Comparison of ENCODE assay signal across 23 mouse cellular contexts in genomic region chr6:137641642-137642041, GRCm38 (mm10).
"Had no signal": no experiment of that assay in that cellular context is flagged by ENCODE, and none has a peak within 500 bp of the region (broad histone marks: within the 10 kb centered on the region; RNA-seq: fewer than 3 reads in every experiment).

No protein-coding gene starts in this region.

- H3K9me3 ChIP-seq: heart, embryonic 10.5 days; hindbrain, embryonic 13.5 days; hindbrain, embryonic 15.5 days; kidney, embryonic 15.5 days; limb, embryonic 13.5 days; limb, embryonic 15.5 days; liver, embryonic 12.5 days had no signal

- H3K4me3 ChIP-seq: heart, embryonic 10.5 days; heart, embryonic 12.5 days; hindbrain, embryonic 13.5 days; hindbrain, embryonic 15.5 days; kidney, embryonic 15.5 days; limb, embryonic 13.5 days; limb, embryonic 15.5 days; liver, embryonic 12.5 days had no signal

- H3K27ac ChIP-seq: heart, embryonic 10.5 days; hindbrain, embryonic 13.5 days; hindbrain, embryonic 15.5 days; hindbrain, postnatal 0 days; kidney, embryonic 15.5 days; kidney, postnatal 0 days; limb, embryonic 13.5 days; limb, embryonic 15.5 days; liver, embryonic 12.5 days had no signal

- H3K4me2 ChIP-seq: heart, embryonic 12.5 days; hindbrain, embryonic 13.5 days; hindbrain, embryonic 15.5 days; kidney, embryonic 15.5 days; limb, embryonic 13.5 days; limb, embryonic 15.5 days; liver, embryonic 12.5 days had no signal

- H3K4me1 ChIP-seq: hindbrain, embryonic 15.5 days; kidney, embryonic 15.5 days; limb, embryonic 15.5 days had no signal

- H3K9ac ChIP-seq: heart, embryonic 12.5 days; hindbrain, embryonic 13.5 days; hindbrain, embryonic 15.5 days; kidney, embryonic 15.5 days; limb, embryonic 13.5 days; limb, embryonic 15.5 days; liver, embryonic 12.5 days had no signal

- H3K36me3 ChIP-seq: heart, embryonic 10.5 days; heart, embryonic 12.5 days; hindbrain, embryonic 13.5 days; hindbrain, embryonic 15.5 days; kidney, embryonic 15.5 days; limb, embryonic 13.5 days; limb, embryonic 15.5 days; liver, embryonic 12.5 days had no signal

- H3K27me3 ChIP-seq: limb, embryonic 15.5 days had no signal

- DNase-seq: gastrocnemius, postnatal 14 days; gastrocnemius, postnatal 36 days; heart, adult 18-20 months; heart, postnatal 10 days; kidney, adult 11 months; kidney, adult 2 months; kidney, adult 9 months; kidney, postnatal 14 days; kidney, postnatal 36 days; layer of hippocampus, adult 9-11 months; layer of hippocampus, postnatal 36 days; left cerebral cortex, postnatal 4 days had no signal

- ATAC-seq: hindbrain, postnatal 0 days; intestine, embryonic 16.5 days; liver, embryonic 12.5 days had no signal
